Mouse (Mus musculus) embryonic stem cell, embryonic (primary cell): Measurements from ENCODE around the gene Slc25a41.

Source experiments
- CTCF ChIA-PET, 4 experiments: fragments of 300-600 bp in 2 of 4; fragments of 350-600 bp in 2 of 4; sonication (Branson Sonifier 250); formaldehyde crosslinking; loops; one replicate each; lab custom pipeline; 2022; ENCODE audit warnings: inconsistent platforms in 2 of 4; lab: Charles Lee
- POLR2A ChIA-PET, 4 experiments: fragments of 300-600 bp in 2 of 4; fragments of 350-600 bp in 2 of 4; sonication (Branson Sonifier 250); formaldehyde crosslinking; loops; one replicate each; lab custom pipeline; 2022; ENCODE audit warnings: antibody characterized with exemption in 4 of 4, inconsistent platforms in 1 of 4; lab: Charles Lee

Slc25a41 gene

DNA sequence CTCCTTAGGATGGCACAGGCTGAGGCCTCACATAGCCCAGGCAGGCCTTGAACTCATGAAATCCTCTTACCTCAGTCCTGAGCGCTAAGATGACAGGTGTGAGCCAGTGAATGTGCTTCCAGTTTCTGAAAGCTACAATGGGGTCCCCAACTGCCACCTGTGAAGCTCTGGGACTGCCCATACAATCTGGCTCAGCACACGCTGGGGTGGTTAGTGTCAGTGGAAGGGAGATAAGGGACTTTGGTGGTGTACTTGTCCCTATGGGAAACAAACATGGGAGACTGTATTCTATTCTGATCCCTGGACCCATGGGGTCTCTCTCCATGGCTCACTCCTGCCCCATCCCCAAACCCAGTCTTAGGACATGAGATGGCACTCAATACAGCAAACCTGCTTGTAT is 21.8 kb downstream of the Slc25a41 start:
- CTCF ChIA-PET, result no interaction called here
- POLR2A ChIA-PET, result interaction anchor here in 3 of 4 experiments (0.6 to 7.8 kb wide), 13 partner anchors 8 to 40 kb away, joined by 3 to 100 read pairs (median 4); partner anchors contain the start of genes Gm17949 (in 3 of the 3), Gtf2f1 (in 3 of the 3), Khsrp (in 2 of the 3) and Alkbh7 (in 1 of the 3)

DNA sequence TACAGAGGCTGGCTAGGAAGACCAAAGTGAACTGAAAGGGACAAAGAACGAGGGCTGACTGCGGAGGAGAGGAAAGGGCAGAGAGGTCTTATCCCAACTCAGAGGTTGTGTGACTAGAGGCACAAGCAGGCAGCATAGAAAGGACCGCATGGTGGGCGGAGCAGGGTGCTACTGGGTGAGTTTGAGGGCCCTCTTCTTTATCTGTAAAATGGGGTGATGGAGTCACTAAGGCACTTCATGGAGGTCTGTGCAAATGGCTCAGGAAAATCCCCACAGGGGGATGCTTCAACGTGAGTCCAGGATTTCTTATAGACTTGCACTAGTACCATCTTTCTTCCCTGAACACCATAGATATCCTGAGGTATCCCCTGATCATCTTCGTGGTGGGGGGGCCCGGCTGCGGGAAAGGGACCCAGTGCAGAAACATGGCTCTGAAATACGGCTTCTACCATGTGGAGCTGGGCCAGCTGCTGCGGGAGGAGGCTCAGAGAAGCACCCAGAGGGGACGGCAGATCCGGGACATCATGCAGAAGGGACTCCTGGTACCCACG is 29.1 kb downstream of the Slc25a41 start:
- ChIA-PET CTCF (interaction anchor here in 1 of 4 experiments (0.7 kb wide), 1 partner anchor 195 kb away, joined by 3 read pairs; no protein-coding TSS in a partner anchor), POLR2A (interaction anchor here in 3 of 4 experiments (0.6 to 2.9 kb wide), 15 partner anchors 10 to 543 kb away, joined by 3 to 122 read pairs (median 4); partner anchors contain the start of genes Khsrp (in 2 of the 3), Pspn (in 2 of the 3) and Alkbh7 (in 1 of the 3))

DNA sequence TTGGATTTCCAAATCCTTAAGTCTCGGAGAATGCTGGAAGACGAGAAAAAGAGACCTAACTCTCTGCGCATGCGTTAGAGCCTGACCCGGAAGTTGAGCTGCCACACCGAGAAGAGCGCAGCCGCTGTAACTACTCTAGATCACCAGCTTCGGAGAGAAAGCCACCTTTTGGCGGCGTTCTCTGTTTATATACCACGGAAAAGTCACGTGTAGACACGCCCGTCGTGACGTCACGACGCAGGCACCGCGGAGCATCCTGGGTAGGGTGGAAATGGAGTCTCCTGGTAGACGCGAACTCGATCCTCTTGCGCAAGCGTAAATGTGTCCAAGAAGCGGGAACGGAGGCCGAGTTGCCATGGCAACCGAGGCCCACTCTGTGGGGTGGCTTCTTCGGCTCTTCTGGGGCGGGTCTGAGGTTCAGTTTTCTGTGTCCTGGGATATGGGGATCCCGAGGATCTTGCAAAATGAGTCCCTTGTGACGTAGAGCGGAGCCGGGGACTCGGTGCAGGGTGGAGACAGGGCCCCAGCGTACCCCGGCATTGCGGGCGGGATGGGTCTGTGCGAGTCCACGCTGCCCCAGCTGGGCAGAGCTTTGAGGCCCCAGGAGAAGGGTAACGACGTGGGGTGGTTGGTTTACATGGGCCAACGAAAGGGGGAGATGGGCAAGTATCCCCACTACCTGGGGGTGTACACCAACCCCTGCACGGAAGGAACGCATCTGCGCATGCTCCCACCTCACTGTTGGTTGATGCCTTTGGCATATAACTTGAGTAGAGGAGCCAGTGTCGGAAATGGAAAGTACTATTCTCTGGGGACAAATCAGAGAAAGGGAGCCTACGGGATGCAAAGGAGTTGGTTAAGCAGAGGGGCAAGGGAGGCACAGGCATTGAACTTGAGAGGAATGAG is 30.0 kb downstream of the Slc25a41 start, which contains the start of the genes Gtf2f1 and Gm17949:
Gene Gtf2f1, minus strand, starts transcription at position 53 of the 906 bp plus-strand sequence.
Gene Gm17949, plus strand, starts transcription at position 234 of the 906 bp plus-strand sequence.
- POLR2A ChIA-PET, result interaction anchor here (0.5 to 2.9 kb wide), 92 partner anchors 9 to 932 kb away, joined by 3 to 122 read pairs (median 4); partner anchors contain the start of genes Pspn (in 4 of the 4), Alkbh7 (in 3 of the 4), Clpp (in 3 of the 4) and Khsrp (in 3 of the 4)
- CTCF ChIA-PET, result interaction anchor here in 3 of 4 experiments (0.6 to 1.3 kb wide), 8 partner anchors 14 to 326 kb away, joined by 4 to 10 read pairs (median 5); partner anchors contain the start of genes Alkbh7 (in 2 of the 3) and Khsrp (in 1 of the 3)

DNA sequence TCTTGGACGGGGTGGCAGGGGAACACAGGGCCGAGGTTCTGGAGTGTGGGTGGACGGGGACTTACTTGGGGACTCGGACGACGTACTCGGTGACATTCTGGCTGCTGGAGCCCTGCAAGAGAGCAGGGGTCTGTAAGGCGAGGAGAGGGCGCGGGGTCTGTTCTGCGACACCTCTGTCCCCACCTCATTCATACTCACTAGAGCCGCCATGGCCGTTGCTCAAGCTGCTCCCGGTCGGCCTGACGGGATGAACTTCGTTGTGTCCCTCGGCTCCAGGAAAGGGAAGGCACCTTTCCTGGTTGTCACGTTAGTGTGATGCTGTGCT is 30.6 kb downstream of the Slc25a41 start:
- ChIA-PET POLR2A (interaction anchor here (0.5 to 2.9 kb wide), 91 partner anchors 8 to 932 kb away, joined by 3 to 122 read pairs (median 4); partner anchors contain the start of genes Pspn (in 4 of the 4), Alkbh7 (in 3 of the 4), Clpp (in 3 of the 4) and Khsrp (in 3 of the 4)), CTCF (interaction anchor here in 2 of 4 experiments (0.6 to 1.3 kb wide), 7 partner anchors 13 to 327 kb away, joined by 4 to 10 read pairs (median 5); partner anchors contain the start of genes Alkbh7 (in 2 of the 2) and Khsrp (in 1 of the 2))

DNA sequence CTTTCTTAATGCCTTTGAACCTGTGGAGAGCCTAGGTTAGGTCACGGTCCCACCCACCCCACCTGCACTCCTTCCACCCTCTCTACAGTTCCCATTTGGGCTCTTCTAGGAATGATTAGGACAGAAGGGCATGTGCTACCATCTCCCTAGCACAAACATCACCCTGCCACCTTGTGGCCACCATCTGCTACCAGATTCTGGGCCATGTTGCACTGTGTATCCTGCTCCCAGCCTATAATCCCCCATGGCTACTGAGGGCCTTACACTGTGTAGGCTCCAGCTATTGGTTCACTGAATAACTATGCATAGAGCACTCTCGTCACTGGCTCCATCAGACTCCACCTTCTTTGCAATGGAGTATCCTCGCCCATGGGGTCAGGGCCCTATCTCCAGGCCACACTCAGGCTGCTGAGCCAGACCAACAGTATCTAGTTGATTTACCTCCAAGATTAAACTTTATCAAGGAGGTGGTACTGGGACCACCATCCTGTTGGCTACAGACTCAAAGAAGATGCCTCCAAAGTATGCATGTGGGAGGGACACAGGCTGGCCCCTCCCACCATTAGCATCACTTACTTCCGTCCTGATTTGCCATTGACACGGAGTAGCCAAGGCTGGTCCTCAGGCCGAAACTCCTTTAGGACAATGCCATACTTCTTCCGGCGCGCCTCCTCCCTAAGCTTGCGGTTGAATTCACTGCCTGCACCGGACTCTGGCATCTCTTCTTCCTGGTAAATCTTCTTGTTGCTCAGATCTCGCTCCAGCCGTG is 34.1 kb downstream of the Slc25a41 start:
- POLR2A ChIA-PET, result interaction anchor here in 3 of 4 experiments (0.7 to 4.5 kb wide), 13 partner anchors 9 to 455 kb away, joined by 3 to 31 read pairs (median 6); partner anchors contain the start of genes Alkbh7 (in 3 of the 3), Khsrp (in 3 of the 3), Clpp (in 1 of the 3) and Pspn (in 1 of the 3)
- CTCF ChIA-PET, result interaction anchor here in 2 of 4 experiments (0.6 to 3.4 kb wide), 3 partner anchors 10 to 375 kb away, joined by 3 to 17 read pairs (median 4); partner anchors contain the start of gene Alkbh7 (in 2 of the 2)

DNA sequence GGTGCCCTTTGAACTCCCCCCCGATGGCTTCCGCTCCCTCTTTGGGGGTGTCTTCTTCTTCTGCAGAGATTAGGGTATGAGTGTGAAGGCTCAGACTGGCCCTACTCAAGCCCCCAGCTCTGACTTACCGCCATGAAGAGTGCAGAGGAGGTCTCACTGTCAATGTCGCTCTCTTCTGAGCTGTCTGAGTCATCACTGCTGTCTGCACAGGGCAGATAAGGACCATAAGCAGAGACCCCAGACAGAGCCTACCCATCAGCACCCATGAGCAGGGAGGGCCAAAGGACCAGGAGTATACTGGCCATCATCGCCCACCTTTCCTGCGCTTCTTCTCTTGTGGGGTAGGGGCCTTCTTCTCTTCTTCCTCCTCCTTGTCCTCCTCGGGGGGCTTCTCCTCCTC is 37.5 kb downstream of the Slc25a41 start:
- POLR2A ChIA-PET, result interaction anchor here in 2 of 4 experiments (0.9 to 4.5 kb wide), 4 partner anchors 16 to 115 kb away, joined by 3 to 21 read pairs (median 11); partner anchors contain the start of gene Khsrp (in 1 of the 2)
- CTCF ChIA-PET, result interaction anchor here in 1 of 4 experiments (1.0 kb wide), 1 partner anchor 13 kb away, joined by 3 read pairs; no protein-coding TSS in a partner anchor

DNA sequence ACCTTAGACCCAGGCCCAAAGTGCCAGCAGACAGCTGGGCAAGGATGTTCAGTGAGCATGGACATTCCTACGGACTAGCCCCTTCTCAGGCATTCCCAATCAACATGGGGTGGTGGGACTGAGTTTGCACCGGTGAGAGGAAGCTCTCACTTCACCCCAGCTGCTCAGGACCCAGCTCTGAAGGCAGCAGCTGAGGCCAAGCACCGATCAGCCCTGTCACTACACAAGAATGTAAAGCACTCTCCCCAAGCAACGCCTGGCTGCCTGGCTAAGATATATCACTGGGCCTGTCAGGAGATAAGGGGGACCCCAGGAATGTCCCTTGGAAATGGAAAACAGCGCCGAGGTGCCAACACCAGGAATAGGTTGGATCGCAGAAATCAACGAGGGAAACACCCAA is 40.2 kb downstream of the Slc25a41 start:
- POLR2A ChIA-PET, result interaction anchor here in 3 of 4 experiments (0.5 to 6.6 kb wide), 15 partner anchors 9 to 355 kb away, joined by 3 to 121 read pairs (median 3); partner anchors contain the start of genes Gm17949 (in 2 of the 3), Gtf2f1 (in 2 of the 3), Khsrp (in 2 of the 3) and Ranbp3 (in 1 of the 3)

DNA sequence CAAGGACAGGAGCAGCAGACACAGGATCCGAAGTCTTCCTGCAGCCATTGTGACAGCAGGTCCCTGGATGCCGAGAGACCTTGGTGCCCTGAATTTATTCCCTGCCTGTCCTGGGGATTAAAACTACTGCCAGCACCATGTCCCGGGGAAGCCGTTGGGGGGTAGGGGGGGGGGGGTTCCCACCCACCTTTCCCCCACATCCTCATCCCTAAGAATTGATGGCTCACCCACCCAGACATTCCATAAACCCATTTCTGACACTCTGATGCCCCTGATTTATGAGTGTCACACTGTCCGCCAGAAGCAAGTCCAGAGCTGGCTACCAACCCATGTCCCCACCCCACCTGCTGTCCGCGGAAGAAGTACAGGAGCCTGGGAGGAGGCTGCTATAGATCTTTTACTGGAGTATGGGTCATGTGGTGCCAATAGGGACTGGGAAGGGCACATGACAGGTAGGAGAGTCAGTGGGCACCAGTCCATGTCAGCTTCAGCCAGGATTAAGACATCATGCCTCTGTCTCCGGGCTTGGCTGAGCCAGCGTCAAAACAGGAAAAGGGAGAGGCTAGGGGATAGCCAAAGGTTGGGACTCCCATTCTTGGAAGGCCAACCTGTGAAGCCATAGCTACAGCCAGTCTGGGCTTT is 41.4 kb downstream of the Slc25a41 start, which contains the start of gene Pspn:
Gene Pspn, minus strand, starts transcription at position 51 of the 642 bp plus-strand sequence.
- POLR2A ChIA-PET, result interaction anchor here (0.9 to 6.6 kb wide), 13 partner anchors 6 to 167 kb away, joined by 3 to 121 read pairs (median 5); partner anchors contain the start of genes Gm17949 (in 4 of the 4), Gtf2f1 (in 4 of the 4), Clpp (in 2 of the 4) and Khsrp (in 2 of the 4)
- CTCF ChIA-PET, result interaction anchor here in 1 of 4 experiments (1.1 to 1.2 kb wide), 2 partner anchors 61 to 96 kb away, joined by 3 to 7 read pairs; no protein-coding TSS in a partner anchor

More for the DNA sequence above, 40.2 kb downstream of the Slc25a41 start:
- CTCF ChIA-PET, result interaction anchor here in 1 of 4 experiments (0.6 kb wide), 3 partner anchors 8 to 32 kb away, joined by 3 read pairs; no protein-coding TSS in a partner anchor

DNA sequence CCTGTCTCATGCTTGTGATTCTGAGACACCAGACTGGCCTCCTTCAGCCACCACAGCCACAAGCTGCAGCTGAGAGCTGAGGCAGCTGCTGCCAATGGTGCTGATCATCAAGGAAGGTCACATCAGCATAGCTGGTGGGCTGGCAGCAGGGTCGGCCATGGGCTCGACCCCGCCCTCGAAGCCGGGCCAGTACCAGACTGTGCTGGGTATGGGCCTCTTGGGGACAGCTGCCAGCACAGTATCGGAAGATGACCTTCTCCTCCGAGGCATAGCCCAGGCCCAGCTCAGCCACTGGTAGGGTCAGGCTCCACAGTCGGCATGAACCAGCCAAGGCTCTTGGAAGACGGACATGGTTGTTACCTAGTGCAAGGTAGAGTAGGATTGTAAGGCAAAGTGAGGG is 42.0 kb downstream of the Slc25a41 start:
- POLR2A ChIA-PET, result interaction anchor here (0.9 to 6.6 kb wide), 9 partner anchors 7 to 33 kb away, joined by 4 to 121 read pairs (median 20); partner anchors contain the start of genes Gm17949 (in 4 of the 4), Gtf2f1 (in 4 of the 4), Khsrp (in 2 of the 4) and Clpp (in 1 of the 4)

DNA sequence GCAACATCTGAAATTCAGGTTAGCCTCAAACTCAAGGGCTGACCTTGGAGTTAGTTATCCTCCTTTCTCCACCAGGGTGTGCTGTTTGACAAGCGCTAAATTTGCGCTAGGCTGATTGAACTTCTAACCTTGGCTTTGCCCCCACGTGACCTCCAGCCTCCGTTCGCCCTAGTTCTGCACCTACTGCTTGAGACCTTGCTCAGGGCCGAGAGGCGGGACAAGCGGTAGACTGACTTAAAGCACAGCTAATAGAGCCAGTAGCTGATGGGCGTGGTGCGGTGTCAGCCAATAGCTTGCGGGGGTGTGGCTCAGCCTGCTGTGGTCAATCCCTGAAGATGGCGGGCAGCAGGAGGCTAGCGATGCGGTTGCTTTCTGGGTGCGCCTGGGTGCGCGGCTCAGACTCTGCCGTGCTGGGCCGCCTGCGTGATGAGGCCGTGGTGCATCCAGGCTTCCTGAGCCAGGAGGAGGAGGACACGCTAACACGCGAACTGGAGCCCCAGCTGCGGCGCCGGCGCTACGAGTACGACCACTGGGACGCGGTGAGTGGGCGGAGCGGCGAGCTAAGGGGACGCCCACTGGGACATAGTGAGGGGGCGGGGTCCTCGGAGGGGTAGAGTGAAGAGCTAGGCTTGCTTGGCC is 44.3 kb downstream of the Slc25a41 start, which contains the start of gene Alkbh7:
Gene Alkbh7, plus strand, starts transcription at position 311 of the 639 bp plus-strand sequence.
- ChIA-PET CTCF (interaction anchor here (0.5 to 2.5 kb wide), 47 partner anchors 9 to 338 kb away, joined by 3 to 25 read pairs (median 4); partner anchors contain the start of genes Gm17949 (in 2 of the 4), Gtf2f1 (in 2 of the 4), Khsrp (in 2 of the 4) and Acer1 (in 1 of the 4)), POLR2A (interaction anchor here (0.5 to 6.6 kb wide), 90 partner anchors 8 to 742 kb away, joined by 3 to 121 read pairs (median 4); partner anchors contain the start of genes Gm17949 (in 3 of the 4), Gtf2f1 (in 3 of the 4), Khsrp (in 3 of the 4) and Gpr108 (in 2 of the 4))

More for the DNA sequence above, 42.0 kb downstream of the Slc25a41 start:
- CTCF ChIA-PET, result interaction anchor here in 2 of 4 experiments (0.7 to 1.2 kb wide), 3 partner anchors 42 to 210 kb away, joined by 3 to 7 read pairs (median 5); partner anchors contain the start of gene Slc25a41 (in 1 of the 2)

DNA sequence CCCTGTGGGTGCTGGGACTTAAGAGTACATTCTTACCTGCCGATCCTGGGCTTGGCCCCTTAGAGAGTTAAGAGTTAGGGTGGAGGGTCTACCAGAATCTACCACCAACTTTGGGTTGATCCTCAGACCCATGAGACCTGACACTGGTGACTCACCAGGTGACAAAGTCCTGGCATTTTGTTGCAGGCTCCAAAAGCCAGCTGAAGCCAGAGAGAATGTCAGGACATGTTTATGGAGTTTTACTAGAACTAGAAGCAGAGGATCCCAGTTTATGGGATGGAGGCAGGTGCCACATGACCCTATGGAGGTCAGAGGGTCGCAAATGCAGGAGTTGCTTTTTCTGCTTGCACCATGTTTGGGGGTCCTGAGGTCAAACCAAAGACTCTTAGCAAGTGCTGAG is 44.9 kb downstream of the Slc25a41 start:
- ChIA-PET POLR2A (interaction anchor here in 3 of 4 experiments (0.5 to 6.6 kb wide), 51 partner anchors 7 to 741 kb away, joined by 3 to 121 read pairs (median 6); partner anchors contain the start of genes Gm17949 (in 3 of the 3), Gtf2f1 (in 3 of the 3), Khsrp (in 3 of the 3) and Gpr108 (in 2 of the 3)), CTCF (interaction anchor here (0.6 to 2.5 kb wide), 21 partner anchors 10 to 339 kb away, joined by 3 to 25 read pairs (median 4); partner anchors contain the start of genes Gm17949 (in 1 of the 4), Gtf2f1 (in 1 of the 4) and Khsrp (in 1 of the 4))

DNA sequence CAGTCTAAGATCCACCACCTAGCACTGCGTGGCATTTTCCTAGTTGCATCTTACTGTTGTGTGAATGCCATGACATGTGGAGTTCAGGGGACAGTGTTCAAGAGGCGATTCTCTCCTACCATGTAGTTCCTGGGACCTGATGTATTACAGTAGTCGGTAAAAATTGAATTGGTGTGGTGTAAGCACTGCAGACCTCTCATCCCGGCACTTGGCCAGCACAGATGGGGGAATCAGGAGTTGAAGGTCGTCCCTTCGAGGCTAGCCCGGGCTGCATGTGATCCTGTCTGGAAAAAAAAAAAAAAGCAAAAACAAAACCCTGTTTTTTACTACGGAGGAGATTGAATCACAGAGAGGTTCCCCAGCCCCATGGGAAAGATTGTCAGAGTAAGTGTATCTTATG is 46.4 kb downstream of the Slc25a41 start:
- ChIA-PET CTCF (interaction anchor here in 3 of 4 experiments (0.6 to 0.7 kb wide), 4 partner anchors 10 to 256 kb away, joined by 3 to 5 read pairs (median 4); no protein-coding TSS in a partner anchor), POLR2A (interaction anchor here in 1 of 4 experiments (0.6 to 1.2 kb wide), 4 partner anchors 37 to 138 kb away, joined by 3 to 6 read pairs (median 4); no protein-coding TSS in a partner anchor)

DNA sequence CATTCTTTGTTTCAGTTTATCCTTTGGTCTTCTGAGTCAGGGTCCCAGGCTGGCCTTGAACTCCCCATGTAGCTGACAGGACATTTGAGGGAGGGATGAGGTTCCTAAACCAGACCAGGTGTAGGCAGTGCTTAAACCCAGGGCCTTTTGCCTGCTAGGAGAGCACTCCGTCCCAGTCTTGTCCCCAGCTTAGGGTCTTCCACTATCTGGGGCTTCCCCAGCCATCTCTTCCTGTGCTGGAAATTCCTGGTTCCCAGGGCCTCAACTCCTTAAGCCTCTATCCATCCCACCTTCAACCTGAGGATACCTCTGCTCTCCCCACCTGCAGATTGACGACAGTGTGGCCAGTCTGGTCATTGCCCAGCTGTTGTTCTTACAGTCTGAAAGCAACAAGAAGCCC is 50.5 kb downstream of the Slc25a41 start:
- ChIA-PET CTCF (interaction anchor here in 1 of 4 experiments (0.7 to 2.1 kb wide), 4 partner anchors 48 to 344 kb away, joined by 3 to 7 read pairs (median 5); partner anchors contain the start of gene Dus3l), POLR2A (interaction anchor here in 3 of 4 experiments (0.6 to 4.3 kb wide), 20 partner anchors 9 to 381 kb away, joined by 3 to 40 read pairs (median 8); partner anchors contain the start of genes Dus3l (in 2 of the 3), Gm17949 (in 2 of the 3), Gtf2f1 (in 2 of the 3) and Khsrp (in 2 of the 3))
